Mouse (Mus musculus): Measurements from ENCODE around the gene Cnih3.

Cnih3 gene

DNA sequence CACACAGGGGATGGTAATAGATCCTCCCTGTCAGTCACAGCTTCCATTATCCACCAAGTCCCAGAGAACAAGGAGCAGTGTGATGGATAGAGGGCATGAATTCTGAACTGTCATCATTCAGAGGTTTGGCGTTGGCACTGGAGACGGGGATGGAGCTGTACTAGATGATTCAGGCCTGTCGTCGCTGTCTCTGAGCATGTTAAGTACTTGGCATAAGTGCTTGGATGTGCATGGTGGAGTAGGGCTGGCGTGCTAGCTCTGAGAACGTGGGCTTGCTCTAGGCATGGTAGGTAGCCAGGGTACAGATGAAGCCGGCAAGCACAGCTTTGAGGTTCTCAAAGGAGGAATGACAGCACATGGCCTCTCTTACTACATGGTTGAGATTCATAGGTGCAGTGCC is 95.6 kb downstream of the Cnih3 start:
- no peak for DNase-seq (ENCODE audit: low read depth, low spot score)

DNA sequence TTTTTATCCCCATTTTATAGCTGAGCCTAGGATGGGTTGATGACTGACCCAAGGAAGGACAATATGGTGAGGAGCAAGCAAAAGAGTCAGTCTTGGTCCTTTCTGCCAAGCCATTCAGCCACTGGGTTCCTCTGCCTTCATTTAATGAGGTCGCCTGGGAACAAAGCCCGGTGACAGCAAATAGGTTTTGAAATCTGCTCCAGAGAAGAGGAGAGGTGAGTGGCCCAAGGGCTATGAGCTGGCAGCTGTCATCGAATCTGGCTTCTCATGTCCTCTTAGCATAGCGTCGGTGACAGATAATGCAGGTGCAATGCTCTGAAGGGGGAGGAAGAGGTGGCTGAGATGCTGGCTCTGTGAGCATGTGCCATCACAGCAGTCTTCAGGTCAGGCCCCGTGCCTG is 100.7 kb downstream of the Cnih3 start:
- DNase-seq (ENCODE audit: low read depth, low spot score), result no peak

GRCm38 (mm10) chr1:181456911-181457310 is 104.5 kb downstream of the Cnih3 start:
- DNase-seq (ENCODE audit: low read depth, low spot score), result no peak

DNA sequence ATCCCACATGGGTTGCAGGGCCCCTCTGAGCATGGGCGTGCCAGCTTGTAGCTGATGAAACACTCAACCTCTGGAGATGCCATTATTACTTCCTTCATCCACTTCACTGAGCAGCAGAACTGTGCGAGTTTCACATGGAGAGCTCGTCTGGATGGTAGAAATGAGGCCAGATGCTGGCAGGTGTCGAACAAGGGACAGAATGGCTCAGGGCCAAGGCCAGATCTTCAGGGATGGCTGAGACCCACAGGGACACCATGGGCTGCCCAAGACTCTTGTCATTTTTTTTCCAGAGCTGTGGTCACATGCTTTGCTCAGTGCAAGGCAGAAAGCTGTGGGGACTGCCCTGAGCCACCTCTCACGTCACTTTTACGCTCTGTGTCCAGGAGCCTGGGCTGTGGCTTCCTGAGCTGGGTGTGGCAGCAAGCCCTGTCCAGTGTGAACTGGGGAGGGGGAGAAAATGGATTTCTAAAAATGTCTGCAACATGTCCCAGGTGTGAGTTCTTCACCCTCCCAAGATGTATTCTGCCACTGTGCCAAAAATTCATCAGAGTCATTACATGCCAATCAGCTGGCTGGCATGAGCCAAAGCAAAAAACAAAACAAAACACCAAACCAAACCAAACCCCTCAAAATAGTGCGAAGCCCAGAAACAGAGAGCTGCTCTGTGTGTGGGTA is 107.1 kb downstream of the Cnih3 start:
- no peak for DNase-seq (ENCODE audit: low read depth, low spot score)

DNA sequence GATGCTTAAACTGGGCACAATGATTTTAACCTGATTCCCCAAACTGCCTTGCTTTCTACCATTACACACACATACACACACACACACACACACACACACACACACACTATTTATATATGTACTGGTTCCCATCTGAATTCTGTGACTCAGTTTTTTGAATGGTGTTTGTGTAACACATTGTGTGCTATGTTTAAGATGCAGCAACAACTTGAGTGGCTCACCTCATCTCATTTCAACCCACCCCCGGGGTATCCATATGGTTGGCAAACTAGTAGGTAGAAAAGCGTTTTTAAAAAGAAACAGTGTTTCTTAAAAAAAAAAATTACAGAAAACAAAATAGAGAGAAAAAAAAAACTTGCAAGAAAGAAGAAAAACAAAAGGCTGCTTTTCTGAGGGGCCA is 107.9 kb downstream of the Cnih3 start:
- no peak for DNase-seq (ENCODE audit: low read depth, low spot score)

- DNase-seq (ENCODE audit: low read depth, low spot score), result no peak
Observed at GRCm38 (mm10) chr1:181461484-181461883, 109.1 kb downstream of the Cnih3 start.

DNA sequence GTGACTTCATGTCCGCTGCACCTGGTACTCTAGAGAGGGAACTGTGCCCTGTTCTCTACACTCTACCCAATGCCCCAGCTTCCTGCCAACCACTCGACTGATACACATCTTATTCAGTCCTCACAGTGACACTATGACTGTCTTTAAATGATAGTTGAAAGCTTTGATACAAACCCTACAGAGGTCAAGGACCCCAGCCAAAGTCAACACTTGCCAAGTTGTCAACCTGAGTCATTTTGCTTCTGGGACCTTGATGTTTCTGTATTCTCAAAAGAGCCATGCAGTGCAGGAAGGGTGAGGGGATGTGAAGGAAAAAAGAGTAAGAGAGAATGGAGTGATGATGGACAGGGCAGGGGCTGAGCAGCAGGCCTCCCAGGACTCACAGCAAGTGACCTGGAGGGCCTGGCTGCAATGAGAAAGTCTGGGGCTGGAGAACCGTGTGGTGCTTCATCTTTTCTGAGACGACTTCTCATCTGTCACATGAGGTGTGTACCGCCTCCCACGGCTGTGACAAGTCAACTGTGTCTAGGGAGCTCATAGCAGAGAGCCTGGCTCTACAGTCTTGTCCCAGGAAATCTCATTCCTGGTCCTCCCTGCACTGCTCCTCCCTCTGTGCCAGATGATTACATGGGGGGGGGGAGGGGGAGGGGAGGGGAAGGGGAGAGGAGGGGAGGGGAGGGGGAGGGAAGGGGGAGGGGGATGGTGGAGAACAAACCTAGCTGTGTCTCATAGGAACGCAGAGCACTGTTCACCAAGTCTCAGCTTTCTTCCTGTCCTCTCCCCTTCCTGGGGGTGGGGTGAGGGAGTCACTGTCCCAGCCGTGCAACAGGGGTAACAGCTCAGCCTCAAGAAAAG is 109.8 kb downstream of the Cnih3 start:
- DNase-seq (ENCODE audit: low read depth, low spot score), result no peak

GRCm38 (mm10) chr1:181462906-181463179 is 110.4 kb downstream of the Cnih3 start:
- DNase-seq (ENCODE audit: low read depth, low spot score), result no peak

GRCm38 (mm10) chr1:181465027-181465426 is 112.6 kb downstream of the Cnih3 start:
- DNase-seq (ENCODE audit: low read depth, low spot score), result peak; percentile 36

DNA sequence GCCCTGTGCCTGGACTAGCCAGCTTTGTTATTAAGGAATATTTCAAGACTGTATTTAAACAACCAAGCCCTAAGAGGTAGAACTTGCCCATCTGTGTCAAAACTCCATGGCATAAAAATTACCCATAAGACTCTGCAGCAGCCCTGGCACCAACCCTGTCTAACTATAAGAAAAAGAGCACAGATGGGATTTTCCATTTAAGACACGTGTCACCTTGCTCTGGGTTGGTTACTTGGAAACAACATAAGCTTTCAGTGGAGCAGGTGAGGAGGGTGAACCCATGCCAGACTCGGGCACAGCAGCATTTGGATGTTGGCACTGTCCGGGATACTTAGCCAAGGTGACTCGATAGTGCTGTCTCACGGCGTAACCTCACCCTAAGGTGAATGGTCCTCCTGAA is 113.6 kb downstream of the Cnih3 start:
- no peak for DNase-seq (ENCODE audit: low read depth, low spot score)

DNA sequence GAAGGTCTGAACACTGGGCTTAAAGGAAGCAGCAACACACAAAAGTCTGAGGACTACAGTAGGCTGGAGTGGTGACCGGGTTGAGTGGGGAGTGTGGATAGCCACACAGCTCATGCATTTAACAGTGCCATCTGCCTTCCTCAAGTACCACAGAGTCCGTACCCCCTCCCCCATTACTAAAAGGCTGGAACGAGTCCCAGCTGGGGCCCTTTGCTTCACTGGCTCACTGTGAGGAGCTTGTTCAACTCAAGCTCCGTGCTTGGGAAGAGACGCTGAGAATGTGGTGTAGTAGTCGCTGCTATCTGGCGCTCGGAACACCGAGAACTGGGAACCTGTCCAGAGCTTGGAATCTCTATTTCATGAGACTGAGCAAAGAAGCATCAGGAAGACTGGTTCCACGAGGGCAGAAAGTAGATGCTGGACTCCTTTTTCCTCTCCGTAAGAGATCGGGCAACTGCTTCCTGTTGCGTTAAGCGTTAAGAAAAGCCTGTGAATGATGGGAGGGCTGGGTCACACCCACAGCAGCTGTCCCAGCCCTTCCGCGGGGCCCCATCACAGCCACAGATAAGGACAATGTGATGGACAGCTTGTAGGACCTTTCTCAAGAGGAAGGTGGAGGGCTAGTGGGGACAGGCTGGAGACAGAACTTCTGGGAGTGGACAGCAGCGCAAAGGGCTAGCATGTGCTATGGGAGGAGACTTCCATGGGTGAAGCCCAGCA is 114.3 kb downstream of the Cnih3 start:
- no peak for DNase-seq (ENCODE audit: low read depth, low spot score)

DNA sequence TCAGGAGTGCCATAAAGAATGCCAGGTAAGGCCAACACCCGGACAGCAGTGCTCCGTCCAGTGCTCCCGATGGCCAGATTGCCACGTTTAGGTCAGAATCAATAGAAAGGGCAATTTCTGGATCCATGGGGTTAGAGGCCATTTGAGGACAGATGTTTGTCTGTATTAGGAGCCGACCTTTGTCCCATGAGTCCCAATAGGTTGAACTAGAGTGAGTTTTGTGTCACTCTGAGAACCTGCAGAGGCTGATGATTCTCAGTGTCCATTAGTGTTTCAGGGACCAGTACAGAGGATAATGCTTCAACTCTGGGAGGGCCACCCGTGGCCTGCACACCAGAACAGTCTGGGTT is 114.9 kb downstream of the Cnih3 start:
- no peak for DNase-seq (ENCODE audit: low read depth, low spot score)

GRCm38 (mm10) chr1:181469415-181469814 is 117.0 kb downstream of the Cnih3 start:
- no peak for DNase-seq (ENCODE audit: low read depth, low spot score)

DNA sequence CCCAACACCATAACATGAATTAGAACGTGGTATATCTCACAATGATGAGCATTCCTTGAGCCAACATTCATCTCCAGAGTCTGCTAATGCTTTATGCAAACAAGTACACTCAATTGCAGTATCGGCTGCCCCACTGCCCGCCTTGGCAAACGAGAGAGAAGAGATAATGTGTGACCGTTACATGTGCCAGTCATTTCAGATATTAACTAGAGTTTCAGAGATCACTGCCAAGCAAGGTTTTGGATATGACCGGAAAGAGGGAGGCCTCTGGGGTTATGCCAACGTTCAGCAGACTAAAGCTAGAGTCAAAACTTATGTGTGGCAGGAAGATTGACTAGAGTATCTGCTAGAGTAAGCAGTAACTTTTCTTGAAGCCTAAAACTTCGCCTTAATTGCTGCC is 123.7 kb downstream of the Cnih3 start:
- no peak for DNase-seq (ENCODE audit: low read depth, low spot score)

- DNase-seq (ENCODE audit: low read depth, low spot score), result no peak
Observed at GRCm38 (mm10) chr1:181476557-181476956, 124.1 kb downstream of the Cnih3 start.

DNA sequence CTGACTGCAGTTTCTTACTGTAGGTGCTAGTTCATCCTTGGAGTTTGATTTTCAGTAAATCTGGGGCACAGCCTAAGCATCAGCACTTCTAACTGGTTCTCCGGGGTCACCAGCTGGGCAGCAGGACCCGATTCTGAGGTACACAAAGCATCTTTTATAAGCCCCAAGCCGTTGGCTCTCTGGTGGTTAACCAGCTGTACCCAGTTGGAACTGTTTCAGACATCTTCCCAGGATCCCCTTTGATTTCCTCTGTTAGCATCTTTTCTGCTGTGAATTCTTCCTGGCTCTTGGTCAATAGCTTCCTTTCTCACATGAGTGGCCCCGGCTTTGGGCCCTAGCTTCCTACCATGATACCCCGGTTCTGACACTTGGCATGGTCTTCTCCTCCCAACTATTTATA is 132.3 kb downstream of the Cnih3 start:
- no peak for DNase-seq (ENCODE audit: low read depth, low spot score)

GRCm38 (mm10) chr1:181503471-181503870 is 151.0 kb downstream of the Cnih3 start:
- DNase-seq (ENCODE audit: low read depth, low spot score), result no peak

GRCm38 (mm10) chr1:181505367-181505766 is 152.9 kb downstream of the Cnih3 start:
- no peak for DNase-seq (ENCODE audit: low read depth, low spot score)
